Mouse (Mus musculus): ENCODE results near the gene Grap.
"Not testable (repeated sequence)": the region's sequence is repeated elsewhere in the genome, so short reads cannot be mapped to it uniquely, and the experiment has no call there.

Grap gene

GRCm38 (mm10) chr11:61652686-61653447 is at the start of gene Grap:
TSS of gene Grap (plus strand) at chr11:61653265.
- DNase-seq (ENCODE audit: low read depth, low spot score), result no peak

- DNase-seq (ENCODE audit: low read depth, low spot score), result no peak
Observed at GRCm38 (mm10) chr11:61608072-61608471, 45.0 kb upstream of the Grap start.

- DNase-seq (ENCODE audit: low read depth, low spot score), result no peak
Observed at GRCm38 (mm10) chr11:61611197-61611596, 41.9 kb upstream of the Grap start.

- no peak for DNase-seq (ENCODE audit: low read depth, low spot score)
Observed at GRCm38 (mm10) chr11:61612116-61612635, 40.9 kb upstream of the Grap start.

GRCm38 (mm10) chr11:61614401-61614800 is 38.7 kb upstream of the Grap start:
- DNase-seq (ENCODE audit: low read depth, low spot score), result no peak

- peak; percentile 17 for DNase-seq (ENCODE audit: low read depth, low spot score)
Observed at GRCm38 (mm10) chr11:61615686-61616522, 37.2 kb upstream of the Grap start.

GRCm38 (mm10) chr11:61616523-61617292 is 36.4 kb upstream of the Grap start:
- DNase-seq (ENCODE audit: low read depth, low spot score), result no peak

GRCm38 (mm10) chr11:61617293-61617975 is 35.6 kb upstream of the Grap start:
- DNase-seq (ENCODE audit: low read depth, low spot score), result peak; percentile 28

GRCm38 (mm10) chr11:61618131-61618530 is 34.9 kb upstream of the Grap start:
- no peak for DNase-seq (ENCODE audit: low read depth, low spot score)

GRCm38 (mm10) chr11:61618571-61618970 is 34.5 kb upstream of the Grap start:
- DNase-seq (ENCODE audit: low read depth, low spot score), result no peak

- no peak for DNase-seq (ENCODE audit: low read depth, low spot score)
Observed at GRCm38 (mm10) chr11:61619356-61619755, 33.7 kb upstream of the Grap start.

- peak; percentile 84 for DNase-seq (ENCODE audit: low read depth, low spot score)
Observed at GRCm38 (mm10) chr11:61619791-61620241, 33.2 kb upstream of the Grap start.

GRCm38 (mm10) chr11:61620254-61620670 is 32.8 kb upstream of the Grap start:
- peak; percentile 98 for DNase-seq (ENCODE audit: low read depth, low spot score)

GRCm38 (mm10) chr11:61620762-61621161 is 32.3 kb upstream of the Grap start:
- DNase-seq (ENCODE audit: low read depth, low spot score), result no peak

GRCm38 (mm10) chr11:61625136-61625535 is 27.9 kb upstream of the Grap start:
- DNase-seq (ENCODE audit: low read depth, low spot score), result no peak

- DNase-seq (ENCODE audit: low read depth, low spot score), result peak; percentile 58
Observed at GRCm38 (mm10) chr11:61626509-61626908, 26.6 kb upstream of the Grap start.

GRCm38 (mm10) chr11:61629621-61630020 is 23.4 kb upstream of the Grap start:
- peak; percentile 24 for DNase-seq (ENCODE audit: low read depth, low spot score)

GRCm38 (mm10) chr11:61636309-61636708 is 16.8 kb upstream of the Grap start:
- DNase-seq (ENCODE audit: low read depth, low spot score), result not testable (repeated sequence)

- DNase-seq (ENCODE audit: low read depth, low spot score), result no peak
Observed at GRCm38 (mm10) chr11:61637413-61637812, 15.7 kb upstream of the Grap start.

GRCm38 (mm10) chr11:61637856-61638255 is 15.2 kb upstream of the Grap start:
- no peak for DNase-seq (ENCODE audit: low read depth, low spot score)

Measured in ZHBTc4 (cell line).